Mouse (Mus musculus) intestine, postnatal 0 days (tissue): ENCODE data around the gene Bmp8a. TPM values are rescaled to one million over a fixed set of nuclear protein-coding genes. Genes with fewer than 3 reads are reported as not detected.
"Not testable (repeated sequence)": the region's sequence is repeated elsewhere in the genome, so short reads cannot be mapped to it uniquely, and the experiment has no call there.

Experiments
- ATAC-seq: fragments of 200-750 bp; cut with Nextera tagmentation; 2 replicates; pipeline ENCODE4 v1.8.0; 2017; ENCODE audit warnings: mild to moderate bottlenecking, moderate TSS enrichment, moderate library complexity
- H3K27ac ChIP-seq: fragments of 300-500 bp; sonication (generic); 2 replicates; pipeline ENCODE4 v1.5.1; 2014; ENCODE audit warnings: mild to moderate bottlenecking, low read depth, low read length, moderate library complexity
- H3K27me3 ChIP-seq: fragments of 300-500 bp; sonication (generic); replicated peaks from 2 replicates; pipeline ENCODE4 v1.6.1; 2014; ENCODE audit warnings: low read length, mixed read lengths; ENCODE audit not compliant: control insufficient read depth, insufficient read depth
- H3K36me3 ChIP-seq: fragments of 300-500 bp; sonication (generic); 2 replicates; pipeline ENCODE4 v1.6.1; 2014; ENCODE audit warnings: mild to moderate bottlenecking, moderate library complexity; ENCODE audit not compliant: control insufficient read depth, insufficient read depth
- H3K4me1 ChIP-seq: fragments of 300-500 bp; sonication (generic); replicated peaks from 2 replicates; pipeline ENCODE4 v1.6.1; 2014; ENCODE audit warnings: antibody characterized with exemption, low read length, mixed read lengths; ENCODE audit not compliant: control insufficient read depth, insufficient read depth
- H3K4me2 ChIP-seq: fragments of 300-500 bp; sonication (generic); replicated peaks from 2 replicates; pipeline ENCODE4 v1.6.1; 2014; ENCODE audit warnings: low read depth, mild to moderate bottlenecking, moderate library complexity
- H3K4me3 ChIP-seq: fragments of 300-500 bp; sonication (generic); 2 replicates; pipeline ENCODE4 v1.5.1; 2014; ENCODE audit warnings: low read depth, low read length
- H3K9ac ChIP-seq: fragments of 300-500 bp; sonication (generic); 2 replicates; pipeline ENCODE4 v1.6.1; 2014; ENCODE audit warnings: mild to moderate bottlenecking, low read depth, low read length
- H3K9me3 ChIP-seq: fragments of 300-500 bp; sonication (generic); 2 replicates; pipeline ENCODE4 v1.6.1; 2016; ENCODE audit warnings: mixed run types; ENCODE audit not compliant: control insufficient read depth
- CTCF ChIP-seq: sonication (generic); IDR thresholded peaks from 2 replicates; pipeline ENCODE4 v1.5.1; 2016; ENCODE audit warnings: low read depth, mild to moderate bottlenecking, control low read depth, antibody characterized with exemption, moderate library complexity
- WGBS: fragments of 180-500 bp; shearing (Covaris S2); extraction: QIAGEN DNeasy Blood & Tissue Kit; methylation state at CpG from one replicate; pipeline ENCODE4 v1.1.7; 2014; 5-methylcytosine and 5-hydroxymethylcytosine counted together
- polyA plus RNA-seq: library from polyadenylated mRNA; unstranded; fragments of >200 nt; fragmentation: Nextera tagmentation; extraction: Ambion mirVana; gene quantifications from 2 replicates; pipeline ENCODE4 v1.2.1, GENCODE M21; 2015

Bmp8a gene
- polyA plus RNA-seq, 1 experiment from 2014 or later, result 7.3 TPM

- H3K4me1 ChIP-seq, result no peaks in the 10 kb centered on the region
- H3K4me3 ChIP-seq, result no peak overlapping the region
- 24% methylated on average over 3 of the region's 3 CpGs for WGBS
- H3K27ac ChIP-seq, result no peak overlapping the region
- peaks cover 20% of the 10 kb centered on the region; the same call in 1 of the 2 replicates for H3K36me3 ChIP-seq
- H3K9me3 ChIP-seq, result no peaks in the 10 kb centered on the region
- TF ChIP-seq CTCF, result peak; percentile 88
- H3K27me3 ChIP-seq, result no peaks in the 10 kb centered on the region
- peak; percentile 52 for ATAC-seq
- no peak overlapping the region for H3K4me2 ChIP-seq
- no peak overlapping the region for H3K9ac ChIP-seq
Measured at GRCm38 (mm10) chr4:123305789-123306188, 37.3 kb downstream of the Bmp8a start.

GRCm38 (mm10) chr4:123298980-123299670 is 43.9 kb downstream of the Bmp8a start:
- Histone ChIP-seq H3K4me1 (no peaks in the 10 kb centered on the region), H3K9me3 (no peaks in the 10 kb centered on the region), H3K27me3 (no peaks in the 10 kb centered on the region), H3K36me3 (peaks cover 81% of the 10 kb centered on the region), H3K4me3 (no peak overlapping the region), H3K9ac (no peak overlapping the region), H3K4me2 (no peak overlapping the region), H3K27ac (peak overlapping the region; percentile 41; the same call in 1 of the 2 replicates)
- no peak for TF ChIP-seq CTCF
- 90% methylated on average over 11 of the region's 11 CpGs for WGBS
- ATAC-seq, result no peak

- no peak for TF ChIP-seq CTCF
Measured at GRCm38 (mm10) chr4:123298226-123298625, 44.8 kb downstream of the Bmp8a start.

GRCm38 (mm10) chr4:123297195-123297960 is 45.7 kb downstream of the Bmp8a start:
- Histone ChIP-seq H3K4me3 (no peak overlapping the region), H3K4me1 (no peaks in the 10 kb centered on the region), H3K9me3 (no peaks in the 10 kb centered on the region), H3K27me3 (no peaks in the 10 kb centered on the region), H3K9ac (no peak overlapping the region), H3K36me3 (peaks cover 83% of the 10 kb centered on the region), H3K27ac (no peak overlapping the region), H3K4me2 (no peak overlapping the region)
- WGBS, result 93% methylated on average over 21 of the region's 22 CpGs
- no peak for ATAC-seq
- no peak for TF ChIP-seq CTCF

More at GRCm38 (mm10) chr4:123298226-123298625, 44.8 kb downstream of the Bmp8a start:
- Histone ChIP-seq H3K9ac (no peak overlapping the region), H3K4me3 (no peak overlapping the region), H3K36me3 (peaks cover 80% of the 10 kb centered on the region), H3K27ac (no peak overlapping the region), H3K9me3 (no peaks in the 10 kb centered on the region), H3K4me1 (no peaks in the 10 kb centered on the region), H3K27me3 (no peaks in the 10 kb centered on the region), H3K4me2 (no peak overlapping the region)
- no peak for ATAC-seq
- WGBS, result 81% methylated on average over 4 of the region's 4 CpGs

GRCm38 (mm10) chr4:123296148-123296534 is 46.9 kb downstream of the Bmp8a start:
- Histone ChIP-seq H3K4me2 (no peak overlapping the region), H3K27me3 (no peaks in the 10 kb centered on the region), H3K27ac (no peak overlapping the region; the same call in 1 of the 2 replicates), H3K9ac (no peak overlapping the region), H3K4me1 (no peaks in the 10 kb centered on the region), H3K9me3 (no peaks in the 10 kb centered on the region), H3K4me3 (no peak overlapping the region), H3K36me3 (peaks cover 90% of the 10 kb centered on the region)
- ATAC-seq, result no peak
- WGBS, result 68% methylated on average over 5 of the region's 5 CpGs
- no peak for TF ChIP-seq CTCF

- Histone ChIP-seq H3K36me3 (peaks cover 93% of the 10 kb centered on the region), H3K4me3 (no peak overlapping the region), H3K9me3 (no peaks in the 10 kb centered on the region), H3K27me3 (no peaks in the 10 kb centered on the region), H3K4me2 (no peak overlapping the region), H3K4me1 (no peaks in the 10 kb centered on the region), H3K9ac (no peak overlapping the region), H3K27ac (no peak overlapping the region)
- 90% methylated on average over 21 of the region's 21 CpGs for WGBS
- no peak for TF ChIP-seq CTCF
- ATAC-seq, result no peak
Measured at GRCm38 (mm10) chr4:123295516-123296147, 47.4 kb downstream of the Bmp8a start.

GRCm38 (mm10) chr4:123295026-123295425 is 48.0 kb downstream of the Bmp8a start:
- H3K9me3 ChIP-seq, ATAC-seq, H3K4me2 ChIP-seq, H3K4me1 ChIP-seq, H3K27me3 ChIP-seq, H3K4me3 ChIP-seq, H3K27ac ChIP-seq, H3K9ac ChIP-seq: not testable (repeated sequence)
- WGBS, result 85% methylated on average over 15 of the region's 15 CpGs
- peaks cover 90% of the 10 kb centered on the region for H3K36me3 ChIP-seq
